Mouse (Mus musculus): ENCODE measurements around the gene Abhd10. TPM values are rescaled to one million over a fixed set of nuclear protein-coding genes. Genes with fewer than 3 reads are reported as not detected.

Abhd10 gene
- polyA plus RNA-seq, 1 experiment from 2014 or later, result 46.9 TPM

DNA sequence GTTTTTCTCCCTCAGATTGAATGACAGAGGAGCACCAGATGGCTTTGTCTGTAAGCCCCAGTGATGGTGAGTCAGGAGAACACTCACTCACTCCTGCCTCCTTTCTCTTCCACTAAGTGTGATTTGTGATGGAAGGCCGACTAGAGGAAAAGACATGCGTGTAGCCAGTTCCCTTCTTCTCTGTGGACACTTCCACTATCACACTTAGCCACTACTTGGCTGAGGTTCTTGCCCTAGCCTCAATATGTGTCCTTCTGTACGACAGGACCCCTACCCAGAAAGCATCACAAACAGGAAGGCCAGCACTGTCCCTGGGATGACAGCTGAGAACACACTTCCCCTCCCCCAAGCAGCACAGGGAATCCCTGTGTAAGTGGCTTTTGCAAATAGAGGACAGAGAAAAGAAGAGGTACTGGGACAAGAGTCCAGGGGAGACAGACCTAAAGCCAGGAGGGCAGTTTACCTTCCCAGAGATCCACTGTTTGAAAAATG, 20.2 kb downstream of the Abhd10 start:
- peak overlapping the region; percentile 94 for H3K27ac ChIP-seq (replicated peaks)
- H3K9me3 ChIP-seq (replicated peaks), result no peaks in the 10 kb centered on the region
- DNase-seq (ENCODE audit: low spot score), result no peak
- 71% methylated on average over 3 of the region's 3 CpGs for WGBS
- H3K27me3 ChIP-seq (ENCODE audit: low read depth, poor library complexity, severe bottlenecking), result no peaks in the 10 kb centered on the region
- peaks cover 62% of the 10 kb centered on the region for H3K4me1 ChIP-seq
- H3K36me3 ChIP-seq, result peaks cover 52% of the 10 kb centered on the region
- H3K4me3 ChIP-seq, result peak overlapping the region; percentile 73

DNA sequence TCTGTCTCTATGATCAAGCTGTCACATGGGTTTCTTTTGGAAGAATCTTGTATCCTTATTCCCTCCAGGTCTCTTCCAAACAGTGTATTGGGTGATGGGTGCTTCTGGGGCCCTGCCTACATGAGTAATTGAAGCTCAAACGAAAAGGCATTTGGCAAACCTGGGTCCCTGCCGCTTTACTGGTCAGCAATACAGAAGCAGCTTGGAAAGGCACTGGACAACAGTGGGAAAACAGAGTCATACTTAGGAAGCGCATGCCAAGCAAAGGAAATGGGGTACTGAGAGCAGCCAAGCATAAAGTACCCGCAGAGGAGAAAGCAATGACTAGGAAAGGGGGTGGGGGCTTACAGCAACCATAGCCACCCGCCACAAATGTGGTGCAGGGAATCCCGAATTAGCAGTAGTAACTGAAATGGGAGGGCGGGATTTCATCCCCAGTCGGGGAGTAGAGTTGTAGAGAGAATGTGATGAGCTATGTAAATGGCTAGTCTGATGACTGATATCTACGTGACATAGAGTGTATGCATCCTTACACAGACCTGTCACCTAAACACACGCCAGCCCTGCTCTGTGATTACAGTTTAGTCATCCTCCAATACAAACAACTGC, 22.6 kb downstream of the Abhd10 start:
- Histone ChIP-seq H3K27ac (replicated peaks) (no peak overlapping the region), H3K27me3 (ENCODE audit: low read depth, poor library complexity, severe bottlenecking) (no peaks in the 10 kb centered on the region), H3K9me3 (replicated peaks) (no peaks in the 10 kb centered on the region; the same call in 1 of the 2 replicates), H3K4me3 (no peak overlapping the region), H3K36me3 (peaks cover 76% of the 10 kb centered on the region), H3K4me1 (peaks cover 49% of the 10 kb centered on the region)
- no peak for DNase-seq (ENCODE audit: low spot score)
- WGBS, result 93% methylated on average over 10 of the region's 10 CpGs

DNA sequence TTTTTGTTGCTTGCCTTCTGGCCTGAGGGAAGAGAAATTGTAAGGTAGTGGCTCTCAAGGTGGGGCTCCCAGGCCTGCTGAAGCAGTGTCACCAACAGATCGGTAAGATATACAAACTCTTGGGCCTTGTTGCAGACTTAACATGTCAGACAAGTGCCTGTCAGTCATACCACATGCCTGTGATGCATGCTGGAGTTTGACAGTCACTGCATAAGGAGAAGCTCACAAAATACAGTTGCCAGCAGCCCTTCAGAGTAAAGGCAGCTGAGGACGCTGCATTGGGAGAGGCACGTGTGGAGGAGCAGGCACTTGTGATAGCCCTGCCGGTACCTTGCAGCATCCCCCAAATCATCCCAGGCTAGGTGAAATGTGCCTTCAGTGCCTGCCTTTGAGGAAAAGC, 24.5 kb downstream of the Abhd10 start:
- Histone ChIP-seq H3K4me1 (peaks cover 34% of the 10 kb centered on the region), H3K36me3 (peaks cover 95% of the 10 kb centered on the region), H3K4me3 (no peak overlapping the region), H3K27ac (replicated peaks) (no peak overlapping the region), H3K9me3 (replicated peaks) (no peaks in the 10 kb centered on the region; the same call in 1 of the 2 replicates), H3K27me3 (ENCODE audit: low read depth, poor library complexity, severe bottlenecking) (no peaks in the 10 kb centered on the region)
- no peak for DNase-seq (ENCODE audit: low spot score)
- WGBS, result 95% methylated on average over 4 of the region's 4 CpGs

DNA sequence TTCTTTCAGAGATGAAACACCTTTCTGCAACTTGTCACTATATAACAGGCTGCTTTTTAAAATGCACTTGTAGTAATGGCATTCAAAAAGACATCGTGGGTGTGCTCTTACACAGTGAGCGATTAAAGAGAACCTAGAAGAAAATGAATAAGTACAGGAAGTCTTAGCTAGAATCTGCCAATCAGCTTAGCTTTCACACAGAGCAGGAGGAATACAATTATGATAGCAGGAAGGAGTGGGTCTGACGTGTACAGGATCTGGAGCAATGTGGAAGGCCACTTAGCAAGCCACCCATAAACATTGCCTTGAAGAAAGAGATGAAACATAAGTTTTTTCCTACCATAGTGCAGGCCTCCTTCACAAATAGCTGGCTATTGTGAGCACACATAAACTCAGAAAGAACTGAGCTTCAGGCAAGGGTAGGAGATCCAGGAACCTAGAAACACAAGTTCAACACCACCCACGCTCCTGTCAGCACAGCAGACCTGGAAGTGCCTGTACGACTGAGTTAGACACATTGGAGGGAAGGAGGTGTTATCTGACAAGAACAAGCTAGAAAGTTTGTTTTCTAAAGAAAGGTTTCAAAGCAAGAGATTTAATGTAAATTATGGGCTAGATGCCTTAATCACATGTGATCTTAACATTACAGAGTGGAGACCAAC, 28.1 kb downstream of the Abhd10 start:
- Histone ChIP-seq H3K27me3 (ENCODE audit: low read depth, poor library complexity, severe bottlenecking) (no peaks in the 10 kb centered on the region), H3K4me1 (no peaks in the 10 kb centered on the region), H3K9me3 (replicated peaks) (no peaks in the 10 kb centered on the region; the same call in 1 of the 2 replicates), H3K27ac (replicated peaks) (no peak overlapping the region), H3K4me3 (no peak overlapping the region), H3K36me3 (peaks cover 97% of the 10 kb centered on the region)
- 88% methylated on average over 5 of the region's 5 CpGs for WGBS
- no peak for DNase-seq (ENCODE audit: low spot score)

DNA sequence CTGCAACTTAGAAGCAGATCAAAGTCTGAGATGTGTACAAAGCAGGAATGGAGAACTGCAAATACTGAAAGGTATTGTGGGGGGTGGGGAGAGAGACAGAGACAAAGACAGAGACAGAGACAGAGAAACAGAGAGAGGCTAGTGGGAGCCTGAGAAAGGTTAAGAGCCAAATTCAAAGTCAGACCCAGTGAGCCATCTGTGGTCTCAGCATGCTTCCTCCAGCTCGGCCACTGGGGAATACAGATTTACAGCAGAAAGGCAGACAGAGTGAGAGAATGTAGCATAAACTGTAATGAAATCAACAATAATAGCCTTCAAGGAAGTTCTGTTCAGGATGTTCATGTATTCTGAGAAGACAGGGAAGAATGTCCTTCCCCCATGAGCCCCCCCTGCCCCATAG, 28.9 kb downstream of the Abhd10 start:
- Histone ChIP-seq H3K4me1 (no peaks in the 10 kb centered on the region), H3K27ac (replicated peaks) (no peak overlapping the region), H3K27me3 (ENCODE audit: low read depth, poor library complexity, severe bottlenecking) (no peaks in the 10 kb centered on the region), H3K36me3 (peaks cover 97% of the 10 kb centered on the region), H3K9me3 (replicated peaks) (no peaks in the 10 kb centered on the region; the same call in 1 of the 2 replicates), H3K4me3 (no peak overlapping the region)
- 71% methylated on average over 1 of the region's 1 CpGs for WGBS
- DNase-seq (ENCODE audit: low spot score), result no peak

DNA sequence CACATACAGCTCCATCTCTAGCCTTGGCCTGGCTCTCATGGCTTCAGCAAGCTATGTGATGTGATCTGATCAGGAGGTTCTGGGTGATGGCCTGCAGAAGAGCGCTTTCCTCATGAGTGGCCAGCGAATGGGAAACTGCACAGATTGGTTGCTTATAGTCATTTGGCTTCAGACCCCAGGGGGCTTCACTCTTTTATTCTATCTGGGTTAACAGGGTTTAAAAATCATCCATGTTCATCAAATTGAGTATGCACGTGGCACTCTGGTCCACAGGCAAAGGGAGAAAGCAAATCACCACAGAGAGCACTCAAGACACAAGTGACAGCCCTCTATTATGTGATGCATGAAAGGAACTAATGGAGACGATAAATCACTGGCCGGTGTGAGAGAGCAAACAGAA, 29.5 kb downstream of the Abhd10 start:
- Histone ChIP-seq H3K9me3 (replicated peaks) (no peaks in the 10 kb centered on the region; the same call in 1 of the 2 replicates), H3K36me3 (peaks cover 91% of the 10 kb centered on the region), H3K4me1 (no peaks in the 10 kb centered on the region), H3K27me3 (ENCODE audit: low read depth, poor library complexity, severe bottlenecking) (no peaks in the 10 kb centered on the region), H3K27ac (replicated peaks) (no peak overlapping the region), H3K4me3 (no peak overlapping the region)
- no peak for DNase-seq (ENCODE audit: low spot score)
- 85% methylated on average over 5 of the region's 5 CpGs for WGBS

DNA sequence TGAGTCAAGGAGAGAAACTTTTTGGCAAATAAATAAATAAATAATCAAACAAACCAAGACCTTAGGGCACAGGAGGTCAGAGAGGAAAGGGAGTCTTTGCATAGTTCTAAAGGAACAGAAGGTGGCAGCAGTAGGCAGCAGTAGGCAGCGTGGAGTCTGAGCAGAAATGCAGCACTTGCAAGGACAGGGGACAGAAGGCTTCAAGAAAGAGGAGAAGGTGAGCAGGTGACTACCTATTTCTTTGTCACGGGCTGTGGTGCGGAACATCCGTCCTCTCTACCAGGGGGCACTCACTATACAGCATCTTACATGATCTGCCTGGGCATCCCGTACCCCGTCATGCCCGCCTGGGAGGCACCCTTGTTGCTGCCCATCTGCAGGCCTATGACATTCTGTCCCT, 31.5 kb downstream of the Abhd10 start:
- 72% methylated on average over 7 of the region's 7 CpGs for WGBS
- Histone ChIP-seq H3K9me3 (replicated peaks) (no peaks in the 10 kb centered on the region; the same call in 1 of the 2 replicates), H3K27me3 (ENCODE audit: low read depth, poor library complexity, severe bottlenecking) (no peaks in the 10 kb centered on the region), H3K27ac (replicated peaks) (no peak overlapping the region), H3K36me3 (peaks cover 71% of the 10 kb centered on the region), H3K4me1 (no peaks in the 10 kb centered on the region), H3K4me3 (no peak overlapping the region)
- DNase-seq (ENCODE audit: low spot score), result no peak

DNA sequence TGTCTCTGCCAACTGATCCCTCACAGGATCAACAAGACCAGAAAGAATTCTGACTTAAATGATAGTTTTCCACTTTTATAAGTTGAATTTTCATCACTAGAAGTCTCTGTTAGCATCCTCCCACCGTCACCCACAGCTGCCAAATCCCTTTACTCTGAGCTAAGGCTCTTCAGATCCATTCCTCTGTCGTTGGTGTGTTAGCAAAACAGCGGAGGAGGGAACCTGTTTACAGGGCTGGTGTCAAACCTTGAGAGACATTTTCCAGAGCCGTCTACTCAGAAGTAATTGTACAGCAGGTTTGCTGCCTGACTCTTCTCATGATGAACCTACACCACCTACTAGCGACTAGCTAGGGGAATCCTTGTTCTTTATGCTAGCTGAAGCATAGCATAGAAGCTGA, 43.5 kb downstream of the Abhd10 start:
- 80% methylated on average over 5 of the region's 5 CpGs for WGBS
- H3K27me3 ChIP-seq (ENCODE audit: low read depth, poor library complexity, severe bottlenecking), result no peaks in the 10 kb centered on the region
- no peak overlapping the region for H3K27ac ChIP-seq (replicated peaks)
- no peaks in the 10 kb centered on the region for H3K36me3 ChIP-seq
- H3K4me3 ChIP-seq, result no peak overlapping the region
- DNase-seq (ENCODE audit: low spot score), result no peak
- H3K9me3 ChIP-seq (replicated peaks), result no peaks in the 10 kb centered on the region
- H3K4me1 ChIP-seq, result peaks cover 17% of the 10 kb centered on the region

DNA sequence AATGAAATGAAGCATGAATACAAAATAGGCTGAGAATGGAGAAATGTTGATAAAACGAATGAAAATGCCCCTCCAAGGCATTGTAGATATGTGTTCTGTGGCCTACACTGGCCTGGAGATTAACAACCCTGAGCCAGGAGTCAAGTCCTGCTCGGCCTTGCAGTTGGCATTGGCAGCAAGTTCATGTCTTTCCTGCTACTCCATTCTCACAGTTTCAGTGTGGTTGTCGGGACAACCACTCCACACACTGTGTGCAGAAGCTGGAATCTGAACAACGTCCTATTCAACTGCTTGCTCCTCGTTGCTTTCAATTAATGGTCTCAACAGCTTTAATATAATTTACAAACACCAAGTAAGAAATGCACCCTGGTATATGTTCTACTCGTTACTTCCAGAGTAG, 44.8 kb downstream of the Abhd10 start:
- no peaks in the 10 kb centered on the region for H3K36me3 ChIP-seq
- no peak overlapping the region for H3K27ac ChIP-seq (replicated peaks)
- no peaks in the 10 kb centered on the region for H3K9me3 ChIP-seq (replicated peaks)
- DNase-seq (ENCODE audit: low spot score), result no peak
- 73% methylated on average over 6 of the region's 6 CpGs for WGBS
- H3K4me1 ChIP-seq, result peaks cover 26% of the 10 kb centered on the region
- H3K4me3 ChIP-seq, result no peak overlapping the region
- no peaks in the 10 kb centered on the region for H3K27me3 ChIP-seq (ENCODE audit: low read depth, poor library complexity, severe bottlenecking)

DNA sequence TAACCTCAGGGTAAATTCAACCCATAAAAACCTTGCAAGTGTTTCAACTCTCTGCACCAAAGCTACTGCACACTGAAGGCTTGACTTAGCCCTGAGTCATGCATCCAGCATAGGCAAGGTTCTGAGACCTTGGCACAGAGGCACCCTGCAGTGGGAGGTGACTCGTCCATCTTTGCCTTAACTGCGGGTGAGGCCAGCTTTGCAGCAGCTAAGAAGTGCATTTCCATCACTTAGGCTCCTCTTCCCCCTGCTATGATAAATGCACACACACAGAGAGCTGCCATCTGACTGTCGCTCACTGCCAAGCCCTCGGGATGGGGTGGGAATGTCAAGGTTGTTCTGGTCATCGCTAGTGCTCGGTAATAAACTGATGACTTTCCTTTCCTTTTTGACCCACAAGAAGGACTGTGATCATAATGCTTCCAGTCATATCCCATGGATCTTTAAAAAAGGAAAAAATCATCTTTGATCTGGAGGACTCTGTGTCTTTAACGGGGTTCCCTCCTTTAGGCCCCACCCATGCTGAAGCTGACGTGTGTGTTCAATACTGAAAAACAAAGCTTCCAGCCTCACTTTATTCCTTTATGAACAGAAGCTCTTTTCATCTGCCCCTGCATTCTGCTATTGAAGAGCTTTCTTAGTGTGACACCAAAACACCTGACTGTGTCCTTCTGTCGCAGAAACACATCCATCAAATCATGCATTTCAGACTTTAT, 47.2 kb downstream of the Abhd10 start:
- Histone ChIP-seq H3K9me3 (replicated peaks) (no peaks in the 10 kb centered on the region), H3K4me3 (no peak overlapping the region), H3K36me3 (no peaks in the 10 kb centered on the region), H3K27me3 (ENCODE audit: low read depth, poor library complexity, severe bottlenecking) (no peaks in the 10 kb centered on the region), H3K4me1 (peaks cover 40% of the 10 kb centered on the region), H3K27ac (replicated peaks) (no peak overlapping the region)
- no peak for DNase-seq (ENCODE audit: low spot score)
- WGBS, result 85% methylated on average over 9 of the region's 9 CpGs

DNA sequence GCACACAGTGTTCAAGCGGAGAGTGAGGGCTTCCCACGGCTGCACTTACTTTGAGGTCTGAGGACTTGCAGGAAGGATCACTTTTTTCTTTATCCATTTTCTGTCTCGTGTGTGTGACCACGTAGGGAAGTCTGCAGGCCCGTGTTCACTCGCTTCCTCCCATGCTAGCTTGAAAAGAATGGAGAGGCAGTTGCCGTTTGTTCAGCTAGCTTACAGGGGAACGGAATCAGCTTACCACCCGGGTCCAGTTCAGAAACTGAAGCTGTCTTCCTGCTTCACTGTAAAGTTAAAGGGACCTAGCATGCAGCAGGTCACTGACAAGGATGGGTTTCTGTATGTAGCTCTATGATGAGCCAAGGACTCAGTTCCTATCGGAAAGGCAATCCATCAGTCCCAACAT, 49.2 kb downstream of the Abhd10 start, which contains the start of gene Tmprss7:
Tmprss7 (minus strand) TSS at position 101 of the 400 bp plus-strand sequence.
- WGBS, result 80% methylated on average over 10 of the region's 10 CpGs
- H3K9me3 ChIP-seq (replicated peaks), result no peaks in the 10 kb centered on the region
- DNase-seq (ENCODE audit: low spot score), result no peak
- H3K27ac ChIP-seq (replicated peaks), result no peak within 1 kb of the TSS
- peaks cover 51% of the 10 kb centered on the region for H3K4me1 ChIP-seq
- no peaks in the 10 kb centered on the region for H3K27me3 ChIP-seq (ENCODE audit: low read depth, poor library complexity, severe bottlenecking)
- no peak within 1 kb of the TSS for H3K4me3 ChIP-seq
- H3K36me3 ChIP-seq, result no peaks in the 10 kb centered on the region

DNA sequence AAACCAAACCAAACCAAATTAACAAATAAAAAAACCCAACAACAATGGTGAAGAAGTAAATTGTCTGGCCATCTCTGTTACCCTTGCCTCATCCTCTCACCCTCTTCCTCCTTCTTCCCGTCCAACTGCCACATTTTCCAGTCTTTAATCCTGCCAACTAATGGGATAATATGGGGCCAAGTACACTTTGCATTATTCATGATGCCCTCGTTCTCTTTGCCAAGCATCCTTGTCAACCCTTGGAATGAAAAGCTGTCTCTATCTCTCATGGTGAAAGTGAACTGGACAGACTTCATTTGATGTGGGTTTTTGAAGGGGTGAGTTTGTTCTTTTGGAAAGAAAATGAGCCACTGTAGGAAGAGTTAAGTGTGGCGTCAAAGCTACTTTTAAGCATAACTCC, 49.9 kb downstream of the Abhd10 start:
- Histone ChIP-seq H3K27ac (replicated peaks) (no peak overlapping the region), H3K4me1 (peaks cover 48% of the 10 kb centered on the region), H3K4me3 (no peak overlapping the region), H3K9me3 (replicated peaks) (no peaks in the 10 kb centered on the region), H3K36me3 (no peaks in the 10 kb centered on the region), H3K27me3 (ENCODE audit: low read depth, poor library complexity, severe bottlenecking) (no peaks in the 10 kb centered on the region)
- DNase-seq (ENCODE audit: low spot score), result no peak
- WGBS, result 56% methylated on average over 3 of the region's 3 CpGs

DNA sequence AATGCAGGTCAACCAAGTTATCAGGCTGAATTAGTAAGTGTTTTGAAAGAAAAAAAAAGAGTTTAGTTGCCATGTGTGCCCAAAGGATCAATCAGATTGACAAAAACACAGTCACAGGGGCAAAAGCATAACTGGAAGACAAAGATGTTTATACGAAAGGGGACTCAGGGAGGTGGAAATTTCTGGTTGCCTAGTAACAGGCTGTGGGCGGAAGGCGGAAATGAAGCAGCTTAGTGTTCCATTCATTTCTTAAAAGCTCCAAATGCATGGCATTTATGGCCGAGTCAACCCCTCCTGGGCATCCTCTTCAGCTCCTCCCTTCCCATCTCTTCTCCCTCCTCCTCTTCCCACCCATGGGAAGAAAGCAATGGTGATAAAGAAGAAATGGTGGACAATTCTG, 52.6 kb downstream of the Abhd10 start:
- Histone ChIP-seq H3K4me3 (no peak overlapping the region), H3K9me3 (replicated peaks) (no peaks in the 10 kb centered on the region), H3K27ac (replicated peaks) (peak overlapping the region; percentile 59; the same call in 1 of the 2 replicates), H3K36me3 (no peaks in the 10 kb centered on the region), H3K27me3 (ENCODE audit: low read depth, poor library complexity, severe bottlenecking) (no peaks in the 10 kb centered on the region), H3K4me1 (peaks cover 38% of the 10 kb centered on the region)
- DNase-seq (ENCODE audit: low spot score), result peak; percentile 36
- 12% methylated on average over 4 of the region's 4 CpGs for WGBS
